Mouse (Mus musculus) right cerebral cortex, postnatal 36 days (tissue): ENCODE measurements around the gene Vmn1r9.
"Not testable (repeated sequence)": the region's sequence is repeated elsewhere in the genome, so short reads cannot be mapped to it uniquely, and the experiment has no call there.

ENCODE experiments used
- DNase-seq, 2 experiments: peaks; one replicate each; pipeline ENCODE4 v3.0.0; 2022; ENCODE audit warnings: low spot score in 2 of 2, mixed read lengths in 1 of 2

The Vmn1r9 gene

GRCm38 (mm10) chr6:57066487-57066886 lies at the start of gene Vmn1r9:
Gene Vmn1r9 (plus strand): TSS chr6:57066787.
- no peak for DNase-seq

GRCm38 (mm10) chr6:57025224-57025623 lies 41.4 kb upstream of the Vmn1r9 start, which contains the start of gene Vmn1r7:
Gene Vmn1r7 (minus strand): TSS chr6:57025324.
- not testable (repeated sequence) for DNase-seq

DNA sequence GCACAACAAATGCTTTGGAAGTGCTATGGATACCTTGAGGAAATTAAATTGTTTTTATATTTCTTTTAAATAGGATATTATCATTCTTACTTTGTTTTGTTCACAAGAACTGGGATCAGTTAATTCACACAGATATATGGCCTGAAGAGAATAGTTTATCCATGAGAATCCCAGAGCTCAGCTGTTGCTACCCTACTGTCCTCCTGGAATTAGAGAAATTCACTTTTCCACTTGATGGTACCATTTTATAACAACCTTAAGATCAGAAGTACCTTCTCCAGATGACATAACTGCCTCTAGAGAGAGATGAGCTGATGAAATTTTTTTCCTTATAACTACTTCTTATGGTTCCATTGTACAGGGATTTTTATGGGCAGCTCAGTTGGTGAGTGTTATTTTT lies 34.6 kb upstream of the Vmn1r9 start, which contains the start of gene Vmn1r8:
Gene Vmn1r8 (plus strand): TSS at position 301 of the 400 bp plus-strand sequence.
- DNase-seq, result no peak

GRCm38 (mm10) chr6:57034674-57035073 lies 31.9 kb upstream of the Vmn1r9 start:
- DNase-seq, result no peak

DNA sequence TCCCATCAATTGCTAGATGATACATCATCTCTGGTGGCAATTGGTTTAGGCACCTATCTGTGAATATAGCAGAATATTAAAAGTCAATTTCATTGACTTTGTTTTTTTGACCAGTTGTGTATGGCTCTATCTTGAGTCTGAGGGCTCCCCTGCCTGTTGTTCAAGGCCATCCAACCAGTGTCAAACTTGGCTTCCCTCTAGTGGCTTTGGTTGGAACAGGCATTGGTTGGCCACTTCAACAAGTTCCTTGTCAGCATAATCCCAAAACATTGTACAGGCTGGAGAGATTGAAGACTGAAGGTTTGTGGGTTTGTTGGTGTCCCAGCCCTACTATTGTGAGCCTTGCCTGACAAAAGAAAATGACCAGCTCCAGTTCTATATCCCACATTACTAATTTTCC lies 2.9 kb upstream of the Vmn1r9 start:
- DNase-seq, result no peak

DNA sequence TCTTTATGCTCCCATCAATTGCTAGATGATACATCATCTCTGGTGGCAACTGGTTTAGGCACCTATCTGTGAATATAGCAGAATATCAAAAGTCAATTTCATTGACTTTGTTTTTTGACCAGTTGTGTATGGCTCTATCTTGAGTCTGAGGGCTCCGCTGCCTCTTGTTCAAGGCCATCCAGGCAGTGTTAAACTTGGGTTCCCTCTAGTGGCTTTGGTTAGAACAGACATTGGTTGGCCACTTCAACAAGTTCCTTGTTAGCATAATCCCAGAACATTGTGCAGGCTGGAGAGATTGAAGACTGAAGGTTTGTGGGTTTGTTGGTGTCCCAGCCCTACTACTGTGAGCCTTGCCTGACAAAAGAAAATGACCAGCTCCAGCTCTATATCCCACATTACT lies 39.8 kb downstream of the Vmn1r9 start:
- DNase-seq, result no peak

DNA sequence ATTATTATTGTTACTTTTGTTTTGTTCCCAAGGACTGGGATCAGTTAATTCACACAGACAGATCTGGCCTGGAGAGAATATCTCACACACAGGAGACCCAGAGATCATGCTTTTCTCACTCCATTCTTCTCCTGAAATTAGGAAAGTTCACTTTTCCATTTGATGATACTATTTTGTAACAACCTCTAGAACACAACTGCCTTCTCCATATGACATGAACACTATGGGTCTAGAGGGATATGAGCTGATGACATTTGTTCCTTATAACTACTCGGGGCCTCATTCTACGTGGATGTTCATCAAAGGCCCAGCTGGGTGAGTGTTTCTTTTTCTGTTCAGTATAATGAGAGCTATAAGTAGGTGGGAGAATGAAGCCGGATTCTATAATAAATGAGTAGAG lies 42.6 kb downstream of the Vmn1r9 start, which contains the start of gene Vmn1r10:
Gene Vmn1r10 (plus strand): TSS at position 301 of the 400 bp plus-strand sequence.
- no peak for DNase-seq
